Mouse (Mus musculus): ENCODE measurements around the gene Picalm.

- TF ChIP-seq POLR2A (IDR thresholded peaks at IDR 0.05; ENCODE audit: extremely low read depth, insufficient read depth, low read length), result no peak
- TF ChIP-seq CTCF (IDR thresholded peaks at IDR 0.05; ENCODE audit: low read depth, low read length), result no peak
Measured at GRCm38 (mm10) chr7:90100614-90101160, 29.3 kb upstream of the Picalm start.

Measured in liver, adult 2 months (tissue).